Mouse (Mus musculus): ENCODE results near the gene Opn4.

Gene Opn4

DNA sequence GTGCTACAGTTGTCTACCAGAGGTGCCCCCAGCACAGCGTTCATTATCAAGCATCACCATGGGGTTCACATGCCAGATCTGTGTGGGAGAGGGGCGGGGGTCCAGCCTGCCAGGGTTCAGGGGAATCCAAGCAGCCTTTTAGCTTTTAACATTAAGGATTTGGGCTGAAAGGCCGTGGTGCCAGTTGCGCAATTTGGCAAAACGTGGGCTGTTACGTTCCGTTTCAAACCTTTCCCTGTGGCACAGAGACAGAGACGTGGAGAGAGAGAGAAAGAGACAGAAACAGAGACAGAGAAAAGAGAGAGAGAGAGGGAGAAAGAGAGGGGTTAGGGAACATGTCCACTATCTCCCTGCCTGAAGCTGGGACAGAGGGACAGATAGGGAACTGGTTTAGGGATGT is 38.3 kb downstream of the Opn4 start:
- no peak for DNase-seq

DNA sequence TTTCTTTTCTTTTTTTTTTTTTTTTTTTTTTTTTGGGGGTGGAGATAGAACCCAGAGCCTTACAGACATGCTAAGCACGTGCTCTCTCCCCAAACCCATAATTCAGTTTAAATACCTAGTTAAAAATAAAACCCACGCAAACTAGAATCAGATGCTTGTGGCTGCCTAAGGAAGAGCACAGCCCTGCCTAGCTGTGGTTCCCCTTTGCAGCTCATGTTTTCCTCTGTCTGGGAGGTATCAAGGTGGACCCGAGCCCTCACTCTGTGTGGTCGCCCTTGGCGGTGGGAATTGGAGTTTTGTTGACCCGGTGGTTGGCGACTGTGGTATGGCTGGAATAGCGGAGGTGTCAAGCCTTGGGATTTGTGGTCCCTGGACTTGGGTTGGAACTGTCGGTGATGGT is 41.0 kb downstream of the Opn4 start:
- DNase-seq: no peak

DNA sequence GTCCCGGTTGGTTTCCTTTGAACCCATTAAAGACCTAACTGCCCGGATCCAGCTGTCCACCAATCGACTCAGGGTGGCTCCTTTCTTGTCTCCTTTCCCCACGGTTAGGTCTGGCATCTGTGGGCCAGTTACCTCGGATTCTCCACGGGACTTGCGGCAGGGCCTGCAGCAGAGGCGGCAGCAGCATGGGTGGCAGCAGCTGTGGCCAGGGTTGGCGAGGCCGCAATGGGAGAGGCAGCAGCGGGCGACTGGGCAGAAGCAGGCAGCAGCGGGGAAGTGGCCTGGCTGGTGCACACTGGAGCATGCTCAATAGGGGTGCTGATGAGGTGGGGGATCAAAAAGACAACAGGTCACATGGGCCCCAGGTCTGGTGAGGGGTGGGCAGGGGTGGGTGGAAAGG is 44.7 kb downstream of the Opn4 start:
- no peak for DNase-seq

DNA sequence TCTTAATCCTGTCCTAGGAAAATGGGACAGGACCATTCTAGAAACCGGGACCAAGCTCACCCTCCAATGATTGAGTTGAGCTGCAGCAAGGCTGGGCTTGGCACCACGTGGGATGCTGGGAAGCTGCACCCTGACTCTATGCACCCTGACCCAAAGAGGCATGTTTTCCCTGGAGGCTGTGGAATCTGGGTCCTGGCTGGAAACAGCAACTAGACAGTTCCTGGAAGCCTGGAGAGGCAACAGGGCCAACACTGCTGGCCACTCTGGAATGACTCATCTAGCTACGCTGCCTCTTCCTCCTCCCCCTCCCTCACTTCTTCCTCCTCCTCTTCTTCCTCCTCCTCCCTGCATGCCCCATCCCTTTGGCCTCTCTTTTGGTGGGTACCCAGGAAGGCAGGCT is 45.9 kb downstream of the Opn4 start:
- DNase-seq: peak; percentile 19 to 61

DNA sequence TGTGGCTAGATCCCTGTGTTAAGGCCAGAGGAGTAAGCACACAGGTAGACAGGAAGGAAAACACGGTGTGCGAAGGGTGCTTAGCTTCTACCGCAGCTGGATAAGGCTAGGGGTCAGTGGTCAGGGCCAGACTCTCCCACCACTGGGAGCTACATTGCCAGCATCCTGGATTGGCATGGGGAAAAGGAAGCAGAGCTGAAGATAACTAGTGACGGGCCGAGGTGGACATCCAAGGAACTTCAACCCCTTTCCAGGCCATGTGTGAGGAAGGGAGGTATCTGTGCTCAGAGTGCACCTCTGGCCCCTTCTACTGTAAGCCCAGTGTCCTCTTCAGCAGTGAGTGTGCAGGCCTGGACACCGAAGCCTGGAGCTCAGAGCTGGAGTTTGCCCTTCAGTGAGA is 46.5 kb downstream of the Opn4 start:
- no peak for DNase-seq

DNA sequence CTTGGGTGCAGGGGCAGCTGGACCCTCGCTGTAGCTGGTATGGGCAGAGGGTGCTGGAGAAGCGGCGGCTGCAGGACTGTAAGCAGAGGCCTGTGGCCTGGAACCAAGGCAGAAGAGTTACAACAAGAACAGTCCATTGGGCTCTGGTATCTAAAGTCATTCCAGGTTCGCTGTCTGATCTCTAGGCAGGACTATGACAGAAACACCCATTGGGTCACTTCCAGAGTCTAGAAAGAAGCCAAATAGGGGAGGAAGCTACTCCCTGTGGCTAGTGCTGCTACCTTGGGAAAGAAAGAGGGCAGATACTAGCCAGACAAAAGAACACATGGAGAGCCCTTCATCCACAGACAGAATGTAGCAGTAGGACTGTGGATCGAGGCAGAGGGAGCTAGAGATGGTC is 47.7 kb downstream of the Opn4 start:
- DNase-seq: no peak

DNA sequence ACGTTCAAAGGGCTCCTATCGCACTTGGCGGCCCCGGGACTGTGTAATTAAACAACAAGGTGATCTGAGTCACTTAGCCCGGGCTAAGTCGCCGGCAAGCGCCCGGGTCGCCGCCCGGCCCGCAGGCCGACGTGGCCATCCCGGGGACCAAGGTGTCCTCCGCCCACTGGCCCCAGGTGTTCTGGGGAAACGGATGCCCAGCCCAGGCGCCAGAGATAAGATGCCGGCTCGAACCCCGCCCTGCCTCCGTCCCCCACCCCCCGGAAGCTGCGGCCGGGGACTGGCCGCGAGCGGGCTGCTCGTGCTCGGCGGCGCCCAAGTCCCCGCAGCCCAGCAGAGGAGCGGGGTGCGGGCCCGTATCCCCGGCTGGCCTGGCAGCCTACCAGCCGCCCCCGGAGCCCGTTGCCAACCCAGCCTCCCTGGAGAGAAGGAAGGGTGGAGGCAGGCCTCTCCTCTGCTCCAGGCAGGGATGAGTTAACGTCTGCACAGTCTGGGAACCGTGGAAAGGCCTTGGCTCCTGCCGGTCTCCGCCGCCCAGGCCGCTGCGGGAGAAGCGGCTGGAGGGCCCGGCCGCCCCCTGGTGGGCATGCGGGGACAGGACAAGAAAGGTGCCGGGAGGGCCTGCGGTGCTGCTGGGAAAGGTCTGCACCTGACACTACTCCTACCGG is 50.8 kb downstream of the Opn4 start:
- peak; percentile 86 to 90 for DNase-seq

DNA sequence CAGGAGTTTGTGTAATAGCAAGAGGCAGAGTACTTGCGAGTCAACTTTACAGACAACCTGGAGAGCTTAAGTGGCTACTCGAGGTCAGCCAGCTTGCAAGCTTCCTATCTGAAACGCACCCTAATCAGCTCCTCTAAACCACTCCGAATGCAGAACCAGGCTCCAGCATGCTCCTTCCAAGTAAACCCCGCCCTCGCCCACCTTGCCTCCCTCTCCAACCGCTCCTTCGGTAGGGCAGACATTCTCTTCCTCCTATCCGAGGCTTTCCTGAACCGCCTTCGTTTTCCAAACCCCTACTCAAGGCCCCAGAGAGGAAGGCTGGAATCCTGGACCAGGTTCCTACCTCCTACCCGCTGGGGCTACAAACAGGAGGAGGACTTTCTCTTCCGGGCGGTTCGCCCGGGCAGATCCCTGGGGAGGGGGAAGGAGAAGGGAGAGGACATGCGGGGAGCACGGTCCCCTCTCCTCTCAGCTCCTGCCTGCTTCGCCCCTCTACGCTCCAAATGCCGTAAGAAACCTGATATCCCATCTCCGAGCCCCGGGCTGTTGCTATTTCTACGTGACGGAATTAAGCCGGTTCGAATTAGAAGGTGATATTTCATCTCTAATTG is 51.4 kb downstream of the Opn4 start:
- peak; percentile 68 to 82 for DNase-seq

DNA sequence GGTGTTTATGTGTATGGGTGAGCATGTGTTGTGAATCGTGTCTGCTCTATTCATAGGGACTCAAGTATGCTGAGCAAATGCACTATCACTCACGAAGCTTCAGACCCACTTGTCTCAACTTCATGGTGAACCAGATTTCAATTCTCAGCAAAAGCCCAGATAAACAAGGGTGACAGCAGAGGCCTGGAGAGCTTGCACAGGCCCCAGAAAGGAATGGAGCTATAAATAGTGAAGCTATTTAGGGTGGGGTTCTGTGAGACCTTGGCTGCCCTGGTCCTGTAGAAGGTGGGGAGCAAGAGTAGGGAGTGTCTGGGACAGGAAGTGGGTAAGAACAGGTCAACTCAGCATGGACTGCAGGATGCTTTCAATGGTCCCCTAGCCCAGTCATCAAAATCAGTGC is 55.4 kb downstream of the Opn4 start:
- no peak for DNase-seq

DNA sequence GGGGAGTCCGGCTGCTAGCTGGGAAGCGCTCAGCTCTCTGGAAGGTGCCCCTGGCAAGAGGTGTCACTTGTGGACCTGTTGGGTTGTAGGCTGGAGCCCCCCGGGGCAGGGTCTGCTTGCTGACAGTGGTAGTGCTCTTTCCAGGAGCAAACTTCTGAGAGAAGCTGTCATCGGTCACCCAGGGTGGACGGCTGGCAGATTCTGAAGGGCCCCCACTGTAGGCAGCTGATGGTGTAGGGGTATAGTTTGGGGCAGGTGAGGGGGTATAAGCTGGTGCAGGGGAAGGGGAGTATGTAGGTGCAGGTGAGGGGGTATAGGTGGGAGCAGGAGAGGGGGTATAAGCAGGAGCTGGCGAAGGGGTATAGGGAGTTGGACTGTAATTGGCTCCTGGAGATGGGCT is 55.9 kb downstream of the Opn4 start:
- DNase-seq: no peak

DNA sequence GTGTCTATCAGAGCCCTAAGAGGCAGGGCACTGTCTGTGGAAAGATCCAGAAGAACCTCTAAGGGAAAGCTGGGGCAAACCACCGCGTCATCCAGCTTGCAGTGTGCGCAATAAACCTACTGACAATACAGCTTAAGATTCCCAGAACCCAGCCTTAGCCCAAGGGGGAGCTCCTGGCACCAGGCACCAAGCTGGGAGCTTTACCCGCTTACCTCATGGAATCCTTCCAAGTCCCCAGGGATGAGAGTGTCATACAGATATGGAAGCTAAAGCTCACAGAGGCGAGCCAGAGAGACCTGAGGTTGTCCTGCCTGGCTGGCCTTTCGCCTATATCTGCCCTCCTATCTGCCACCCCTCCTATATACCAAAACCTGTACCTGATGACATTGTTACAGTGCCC is 56.3 kb downstream of the Opn4 start:
- no peak for DNase-seq

DNA sequence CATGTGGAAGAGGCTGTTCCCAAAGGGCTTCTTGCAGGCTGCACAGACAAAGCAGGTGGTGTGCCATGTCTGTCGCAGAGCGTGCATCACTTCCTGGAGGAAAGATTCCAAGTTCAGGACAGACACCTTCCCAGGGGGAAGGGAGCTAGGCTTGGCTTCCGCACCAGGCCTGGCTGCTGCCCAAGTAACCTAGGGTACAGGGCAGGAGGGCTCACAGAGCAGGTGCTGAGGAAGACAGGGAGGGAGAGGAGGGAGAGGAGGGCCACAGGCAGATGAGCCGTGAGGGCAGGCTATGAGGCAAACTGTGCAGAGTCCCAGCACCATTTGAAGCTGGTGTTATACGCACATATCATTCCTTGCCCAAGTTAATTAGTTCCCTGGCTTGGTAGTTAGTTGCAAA is 58.0 kb downstream of the Opn4 start:
- DNase-seq: no peak

DNA sequence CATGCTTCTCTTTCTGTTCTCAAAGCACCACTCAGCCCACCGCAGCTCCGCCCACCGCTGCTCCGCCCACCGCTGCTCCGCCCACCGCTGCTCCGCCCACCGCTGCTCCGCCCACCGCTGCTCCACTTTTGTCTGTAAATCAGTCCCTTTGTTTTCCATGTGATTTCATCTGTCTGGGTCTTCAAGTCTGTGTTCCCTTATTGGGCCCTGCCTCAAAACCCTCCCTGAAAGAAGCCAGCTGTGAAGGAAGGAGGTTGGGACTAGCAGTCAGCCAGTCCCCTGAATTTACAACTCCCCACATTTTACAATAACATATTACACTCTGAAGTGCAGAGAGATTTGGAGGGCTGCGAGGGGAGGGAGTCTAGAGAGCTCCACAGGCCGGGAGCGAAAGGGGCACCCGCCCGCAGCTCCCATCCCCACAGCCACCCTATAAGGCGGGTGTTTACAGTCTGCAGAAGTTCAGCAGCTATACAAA is 59.2 kb downstream of the Opn4 start:
- DNase-seq: peak; percentile 79 to 81

Data from lung, postnatal 4 days (tissue).